Mouse (Mus musculus) cerebellum, adult 2 months (tissue): ENCODE measurements around the gene Rbm6. TPM values are rescaled to one million over a fixed set of nuclear protein-coding genes. Genes with fewer than 3 reads are reported as not detected.

Source experiments
- DNase-seq, 2 experiments: peaks; one replicate each; pipeline ENCODE4 v3.0.0; 2021
- H3K27ac ChIP-seq: fragments of 200-500 bp; 2 replicates; pipeline ENCODE4 v1.5.1; 2012; ENCODE audit warnings: low read length, control low read depth, inconsistent platforms; ENCODE audit not compliant: insufficient read depth
- H3K27me3 ChIP-seq: fragments of 200-500 bp; 2 replicates; pipeline ENCODE4 v1.6.1; 2012; ENCODE audit warnings: inconsistent platforms, mild to moderate bottlenecking, low read length, moderate library complexity; ENCODE audit not compliant: control insufficient read depth, insufficient read depth
- H3K4me1 ChIP-seq: fragments of 200-500 bp; 2 replicates; pipeline ENCODE4 v1.6.1; 2011; ENCODE audit warnings: low read length; ENCODE audit not compliant: control insufficient read depth, insufficient read depth
- H3K4me3 ChIP-seq: fragments of 200-500 bp; replicated peaks from 2 replicates; pipeline ENCODE3; 2011; ENCODE audit warnings: mild to moderate bottlenecking, low read depth, low read length, control low read depth; ENCODE audit not compliant: insufficient read depth
- CTCF ChIP-seq: fragments of 200-500 bp; IDR thresholded peaks from 2 replicates; pipeline ENCODE4 v1.5.1; 2011; ENCODE audit warnings: low read depth, mild to moderate bottlenecking, control low read depth, low read length, moderate library complexity, borderline replicate concordance; ENCODE audit not compliant: insufficient read depth
- POLR2A ChIP-seq: fragments of 200-500 bp; IDR thresholded peaks from 2 replicates; pipeline ENCODE4 v1.6.1; 2011; ENCODE audit warnings: low read length, control low read depth, borderline replicate concordance; ENCODE audit not compliant: insufficient read depth
- WGBS: fragments of 180-500 bp; shearing (Covaris S2); methylation state at CpG from one replicate; pipeline ENCODE4 v1.1.7; 2018; 5-methylcytosine and 5-hydroxymethylcytosine counted together
- polyA plus RNA-seq: library from polyadenylated mRNA; depleted of rRNA; stranded (reverse); fragments of >200 nt; gene quantifications from 2 replicates; pipeline ENCODE4 v1.2.3, GENCODE M21; 2012

The Rbm6 gene
- polyA plus RNA-seq, 1 experiment, result 64.5 TPM

DNA sequence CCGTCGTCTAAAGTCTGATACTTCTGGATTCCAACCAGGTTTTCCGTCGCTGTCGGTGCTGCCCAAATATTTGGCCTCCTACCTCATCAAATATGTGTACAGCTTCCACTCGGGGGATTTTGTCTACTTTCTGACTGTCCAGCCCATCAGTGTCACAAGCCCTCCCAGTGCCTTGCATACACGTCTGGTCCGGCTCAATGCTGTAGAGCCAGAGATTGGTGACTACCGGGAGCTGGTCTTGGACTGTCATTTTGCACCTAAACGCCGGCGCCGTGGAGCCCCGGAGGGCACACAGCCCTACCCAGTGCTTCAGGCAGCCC lies 34.7 kb upstream of the Rbm6 start:
- TF ChIP-seq CTCF (no peak), POLR2A (no peak)
- Histone ChIP-seq H3K27ac (no peak overlapping the region), H3K27me3 (no peaks in the 10 kb centered on the region), H3K4me1 (no peaks in the 10 kb centered on the region), H3K4me3 (no peak overlapping the region)
- 71% methylated on average over 14 of the region's 14 CpGs for WGBS
- DNase-seq, result no peak

DNA sequence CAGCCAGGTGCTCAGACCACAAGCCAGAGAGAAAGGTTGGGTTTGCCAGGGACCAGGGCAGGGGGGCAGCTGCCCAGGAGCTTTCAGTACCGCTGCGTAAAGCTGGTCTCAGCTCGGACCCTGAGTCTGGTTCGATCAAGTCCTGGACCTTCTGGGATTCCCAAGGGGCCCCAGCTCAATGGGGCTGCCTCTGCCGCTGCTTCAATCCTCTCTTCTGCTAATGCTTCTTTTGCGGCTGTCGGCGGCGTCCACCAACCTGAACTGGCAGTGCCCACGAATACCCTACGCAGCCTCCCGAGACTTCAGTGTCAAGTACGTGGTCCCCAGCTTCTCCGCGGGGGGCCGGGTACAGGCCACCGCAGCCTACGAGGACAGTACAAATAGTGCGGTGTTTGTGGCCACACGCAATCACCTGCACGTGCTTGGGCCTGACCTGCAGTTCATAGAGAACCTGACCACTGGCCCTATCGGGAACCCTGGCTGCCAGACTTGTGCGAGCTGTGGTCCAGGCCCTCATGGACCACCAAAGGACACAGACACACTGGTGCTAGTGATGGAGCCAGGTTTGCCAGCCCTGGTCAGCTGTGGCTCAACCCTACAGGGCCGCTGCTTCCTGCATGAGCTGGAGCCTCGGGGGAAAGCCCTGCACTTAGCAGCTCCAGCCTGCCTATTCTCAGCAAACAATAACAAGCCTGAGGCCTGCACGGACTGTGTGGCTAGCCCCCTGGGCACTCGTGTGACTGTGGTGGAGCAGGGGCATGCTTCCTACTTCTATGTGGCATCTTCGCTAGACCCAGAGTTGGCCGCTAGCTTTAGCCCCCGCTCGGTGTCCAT lies 34.1 kb upstream of the Rbm6 start:
- no peak overlapping the region for H3K4me3 ChIP-seq
- H3K27ac ChIP-seq, result no peak overlapping the region
- TF ChIP-seq CTCF, result no peak
- no peak for TF ChIP-seq POLR2A
- H3K27me3 ChIP-seq, result no peaks in the 10 kb centered on the region
- H3K4me1 ChIP-seq, result no peaks in the 10 kb centered on the region
- 51% methylated on average over 31 of the region's 31 CpGs for WGBS
- no peak for DNase-seq

DNA sequence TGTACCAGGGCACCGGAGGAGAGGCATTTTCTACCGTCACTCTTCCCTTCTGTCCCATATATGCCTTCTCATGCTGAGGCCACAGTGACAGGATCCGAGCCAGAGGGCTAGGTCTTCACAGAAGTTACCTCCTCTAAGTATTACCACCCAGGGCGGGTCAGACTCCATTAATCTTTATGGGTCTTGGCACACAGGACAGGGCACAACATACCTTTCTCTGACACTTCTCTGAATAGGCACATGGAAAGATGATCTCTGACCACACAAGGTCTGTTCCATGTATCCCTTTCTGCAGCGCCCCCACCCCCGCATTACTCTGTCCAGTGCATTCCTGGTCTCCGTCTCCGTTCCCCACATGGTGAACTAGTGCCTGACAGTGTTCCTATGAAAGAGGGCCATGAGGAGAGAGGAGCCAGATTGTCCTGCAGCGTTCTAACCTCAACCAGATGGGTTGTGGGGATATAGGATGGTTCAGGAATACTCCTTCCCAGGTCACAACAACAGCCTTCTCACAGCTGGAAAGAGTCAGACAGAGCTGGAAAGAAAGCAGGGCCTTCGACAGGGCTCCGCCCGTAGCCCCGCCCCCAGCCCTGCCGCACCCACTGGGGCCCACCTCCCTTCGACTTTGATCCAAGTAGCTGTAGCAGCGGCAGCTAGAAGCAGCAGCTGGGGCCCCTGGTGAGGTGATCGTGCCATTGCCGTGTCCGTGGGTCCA lies 33.4 kb upstream of the Rbm6 start, which contains the start of gene Mst1r:
Mst1r (plus strand) TSS at position 622 of the 715 bp plus-strand sequence.
- 30% methylated on average over 19 of the region's 19 CpGs for WGBS
- no peaks in the 10 kb centered on the region for H3K27me3 ChIP-seq
- H3K4me3 ChIP-seq, result no peak within 1 kb of the TSS
- no peak within 1 kb of the TSS for H3K27ac ChIP-seq
- TF ChIP-seq CTCF (no peak), POLR2A (no peak)
- DNase-seq, result no peak
- H3K4me1 ChIP-seq, result 0 out of 2 replicates have a peak, but pooled peaks cover 3% of the 10 kb centered on the region

GRCm38 (mm10) chr9:107904726-107905125 lies 31.7 kb upstream of the Rbm6 start:
- H3K4me1 ChIP-seq, result peaks cover 9% of the 10 kb centered on the region; the same call in 1 of the 2 replicates
- H3K27ac ChIP-seq, result no peak overlapping the region
- H3K27me3 ChIP-seq, result no peaks in the 10 kb centered on the region
- peak; percentile 80 to 89 for DNase-seq
- TF ChIP-seq POLR2A, result no peak
- TF ChIP-seq CTCF, result peak; percentile 90
- no peak overlapping the region for H3K4me3 ChIP-seq
- WGBS, result 0% methylated on average over 4 of the region's 4 CpGs

GRCm38 (mm10) chr9:107901627-107901914 lies 28.5 kb upstream of the Rbm6 start:
- no peak for TF ChIP-seq POLR2A
- no peak for TF ChIP-seq CTCF
- no peak for DNase-seq
- Histone ChIP-seq H3K27me3 (no peaks in the 10 kb centered on the region), H3K4me3 (peak overlapping the region; percentile 53), H3K27ac (no peak overlapping the region), H3K4me1 (peaks cover 9% of the 10 kb centered on the region; the same call in 1 of the 2 replicates)
- 8% methylated on average over 17 of the region's 17 CpGs for WGBS

DNA sequence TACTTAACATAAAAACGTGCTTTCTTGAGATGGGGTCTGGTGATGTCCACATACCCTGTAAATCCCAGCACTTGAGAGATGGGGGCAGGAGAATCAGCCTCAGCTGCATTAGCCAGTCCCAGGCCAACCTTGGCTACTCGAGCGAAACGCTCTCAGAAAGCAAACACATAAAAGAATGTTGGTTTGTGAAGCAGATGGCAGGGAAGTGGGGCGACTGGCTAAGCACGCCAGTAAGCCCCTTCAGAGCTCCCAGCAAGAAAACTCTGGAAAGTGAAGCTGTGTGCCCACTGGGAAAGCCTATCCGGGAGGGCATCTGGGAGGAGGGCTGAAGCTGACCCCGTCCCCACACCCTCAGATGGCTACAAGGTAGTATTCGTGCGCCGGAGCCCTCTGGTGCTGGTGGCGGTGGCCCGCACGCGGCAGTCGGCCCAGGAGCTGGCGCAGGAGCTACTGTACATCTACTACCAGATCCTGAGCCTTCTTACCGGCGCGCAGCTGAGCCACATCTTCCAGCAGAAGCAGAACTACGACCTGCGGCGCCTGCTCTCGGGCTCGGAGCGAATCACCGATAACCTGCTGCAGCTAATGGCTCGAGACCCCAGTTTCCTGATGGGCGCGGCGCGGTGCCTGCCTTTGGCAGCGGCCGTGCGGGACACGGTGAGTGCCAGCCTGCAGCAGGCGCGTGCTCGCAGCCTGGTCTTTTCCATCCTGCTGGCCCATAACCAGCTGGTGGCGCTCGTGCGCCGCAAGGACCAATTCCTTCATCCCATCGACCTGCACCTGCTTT lies 28.0 kb upstream of the Rbm6 start:
- 5% methylated on average over 44 of the region's 44 CpGs for WGBS
- Histone ChIP-seq H3K4me1 (peaks cover 9% of the 10 kb centered on the region; the same call in 1 of the 2 replicates), H3K27ac (0 out of 2 replicates have a peak overlapping the region, but pooled peaks have one; percentile 3), H3K4me3 (peak overlapping the region; percentile 53), H3K27me3 (no peaks in the 10 kb centered on the region)
- TF ChIP-seq POLR2A, result peak; percentile 44; the same call in 1 of the 2 replicates
- peak; percentile 84 for TF ChIP-seq CTCF
- peak; percentile 94 to 96 for DNase-seq

GRCm38 (mm10) chr9:107899855-107900254 lies 26.8 kb upstream of the Rbm6 start:
- peaks cover 9% of the 10 kb centered on the region; the same call in 1 of the 2 replicates for H3K4me1 ChIP-seq
- TF ChIP-seq CTCF (no peak), POLR2A (no peak)

More at GRCm38 (mm10) chr9:107899855-107900254, 26.8 kb upstream of the Rbm6 start:
- 60% methylated on average over 12 of the region's 12 CpGs for WGBS
- H3K4me3 ChIP-seq, result no peak overlapping the region
- DNase-seq, result no peak
- no peaks in the 10 kb centered on the region for H3K27me3 ChIP-seq
- H3K27ac ChIP-seq, result no peak overlapping the region
